Mouse (Mus musculus) hindbrain, postnatal 0 days (tissue): ENCODE data around the gene Psma6. TPM values are rescaled to one million over a fixed set of nuclear protein-coding genes. Genes with fewer than 3 reads are reported as not detected.

ENCODE experiments used
- ATAC-seq: fragments of 200-750 bp; cut with Nextera tagmentation; 2 replicates; pipeline ENCODE4 v1.8.0; 2017; ENCODE audit warnings: mild to moderate bottlenecking, moderate TSS enrichment, moderate library complexity
- DNase-seq: peaks from one replicate; pipeline ENCODE4 v3.0.0-alpha.2; 2015; ENCODE audit warnings: low spot score
- H3K27ac ChIP-seq: fragments of 300-500 bp; sonication (generic); 2 replicates; pipeline ENCODE4 v1.5.1; 2014; ENCODE audit warnings: mild to moderate bottlenecking
- H3K27me3 ChIP-seq: fragments of 300-500 bp; sonication (generic); 2 replicates; pipeline ENCODE4 v1.6.1; 2014; ENCODE audit warnings: low read length, mixed read lengths; ENCODE audit not compliant: insufficient read depth
- H3K36me3 ChIP-seq: fragments of 300-500 bp; sonication (generic); 2 replicates; pipeline ENCODE4 v1.6.1; 2014; ENCODE audit warnings: low read length, mixed read lengths; ENCODE audit not compliant: insufficient read depth
- H3K4me1 ChIP-seq: fragments of 300-500 bp; sonication (generic); 2 replicates; pipeline ENCODE4 v1.6.1; 2014; ENCODE audit warnings: antibody characterized with exemption, low read length, mixed read lengths; ENCODE audit not compliant: insufficient read depth
- H3K4me2 ChIP-seq: fragments of 300-500 bp; sonication (generic); 2 replicates; pipeline ENCODE4 v1.6.1; 2014; ENCODE audit warnings: low read depth, mild to moderate bottlenecking, low read length, moderate library complexity, mixed read lengths
- H3K4me3 ChIP-seq: fragments of 300-500 bp; sonication (generic); 2 replicates; pipeline ENCODE4 v1.5.1; 2014; ENCODE audit warnings: low read length
- H3K9ac ChIP-seq: fragments of 300-500 bp; sonication (generic); replicated peaks from 2 replicates; pipeline ENCODE4 v1.6.1; 2014; ENCODE audit warnings: mild to moderate bottlenecking, low read length, moderate library complexity, mixed read lengths
- H3K9me3 ChIP-seq: fragments of 300-500 bp; sonication (generic); 2 replicates; pipeline ENCODE4 v1.6.1; 2016; ENCODE audit warnings: low read length, mixed read lengths
- CTCF ChIP-seq: IDR thresholded peaks from 2 replicates; pipeline ENCODE4 v1.5.1; 2016; ENCODE audit warnings: antibody characterized with exemption, control low read depth, low read depth
- WGBS: fragments of 180-500 bp; shearing (Covaris S2); extraction: QIAGEN DNeasy Blood & Tissue Kit; methylation state at CpG from one replicate; pipeline ENCODE4 v1.1.7; 2014; 5-methylcytosine and 5-hydroxymethylcytosine counted together
- polyA plus RNA-seq: library from polyadenylated mRNA; unstranded; fragments of >200 nt; fragmentation: Nextera tagmentation; extraction: Ambion mirVana; gene quantifications from 2 replicates; pipeline ENCODE4 v1.2.1, GENCODE M21; 2015
- total RNA-seq: library from RNA; depleted of rRNA; stranded (reverse); fragments of >200 nt; gene quantifications from 2 replicates; pipeline ENCODE4 v1.2.3, GENCODE M21; 2014

Gene Psma6
- total and polyA plus RNA-seq, 2 experiments from 2014 or later, result 91.7 to 446 TPM

DNA sequence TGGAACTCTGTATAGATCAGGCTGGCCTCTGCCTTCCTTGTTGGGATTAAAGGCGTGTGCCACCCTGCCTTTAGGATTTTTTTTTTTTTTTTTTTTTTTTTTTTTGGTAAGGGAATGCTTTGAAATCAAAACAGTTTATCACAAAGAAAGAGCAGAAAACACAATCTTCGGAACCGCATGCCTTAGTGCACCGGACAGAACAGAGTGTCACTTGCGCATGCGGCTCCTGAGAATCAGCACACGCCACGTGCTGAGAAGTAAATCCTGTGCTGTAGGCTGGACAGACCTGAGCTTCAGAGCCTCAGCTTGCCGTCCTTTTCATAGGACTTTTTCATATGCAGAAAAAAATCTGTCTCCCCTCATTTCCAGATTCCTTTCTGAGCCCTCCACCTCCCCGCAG lies 54.0 kb downstream of the Psma6 start:
- peak overlapping the region; percentile 51; the same call in 1 of the 2 replicates for H3K27ac ChIP-seq
- peaks cover 9% of the 10 kb centered on the region for H3K4me1 ChIP-seq

DNA sequence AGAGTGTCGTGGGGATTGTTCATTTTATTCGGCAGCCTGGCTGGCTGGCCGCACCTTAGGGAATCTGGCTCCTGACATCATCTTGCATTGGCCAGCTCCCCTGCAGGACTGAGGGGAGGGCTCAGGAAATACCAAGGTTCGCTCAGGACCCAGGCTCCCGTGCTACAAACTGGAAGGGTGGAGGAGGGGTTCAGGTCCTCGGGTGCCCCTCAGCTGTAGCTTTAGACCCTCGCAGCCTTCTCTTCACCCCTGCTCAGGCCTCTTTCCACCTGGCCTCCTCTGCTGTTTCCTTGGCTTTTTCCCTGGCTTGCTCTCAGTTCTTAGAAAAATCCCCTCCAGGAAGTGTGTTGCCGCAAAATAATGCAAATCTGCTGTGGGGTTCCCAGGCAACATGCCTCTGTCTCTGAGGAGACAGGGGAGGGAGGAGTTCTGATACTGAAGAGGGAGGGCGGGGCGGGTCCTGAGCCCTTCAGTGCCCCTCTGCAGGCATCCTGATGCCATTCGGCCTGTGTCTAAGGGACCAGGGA lies 54.7 kb downstream of the Psma6 start:
- Histone ChIP-seq H3K4me1 (peaks cover 13% of the 10 kb centered on the region), H3K4me3 (no peak overlapping the region), H3K27ac (peak overlapping the region; percentile 51; the same call in 1 of the 2 replicates), H3K4me2 (peak overlapping the region; percentile 40; the same call in 1 of the 2 replicates), H3K9ac (peak overlapping the region; percentile 37), H3K36me3 (no peaks in the 10 kb centered on the region), H3K27me3 (no peaks in the 10 kb centered on the region), H3K9me3 (no peaks in the 10 kb centered on the region)
- ATAC-seq (peak; percentile 66; the same call in 1 of the 2 replicates), DNase-seq (peak; percentile 61)
- TF ChIP-seq CTCF, result no peak
- 5% methylated on average over 11 of the region's 11 CpGs for WGBS

More for the DNA sequence above, 54.0 kb downstream of the Psma6 start:
- 63% methylated on average over 10 of the region's 10 CpGs for WGBS
- no peaks in the 10 kb centered on the region for H3K36me3 ChIP-seq
- no peaks in the 10 kb centered on the region for H3K9me3 ChIP-seq
- DNase-seq, result no peak
- no peak for TF ChIP-seq CTCF
- H3K4me2 ChIP-seq, result peak overlapping the region; percentile 40; the same call in 1 of the 2 replicates
- H3K4me3 ChIP-seq, result no peak overlapping the region
- no peak for ATAC-seq
- H3K27me3 ChIP-seq, result no peaks in the 10 kb centered on the region
- peak overlapping the region; percentile 37 for H3K9ac ChIP-seq

DNA sequence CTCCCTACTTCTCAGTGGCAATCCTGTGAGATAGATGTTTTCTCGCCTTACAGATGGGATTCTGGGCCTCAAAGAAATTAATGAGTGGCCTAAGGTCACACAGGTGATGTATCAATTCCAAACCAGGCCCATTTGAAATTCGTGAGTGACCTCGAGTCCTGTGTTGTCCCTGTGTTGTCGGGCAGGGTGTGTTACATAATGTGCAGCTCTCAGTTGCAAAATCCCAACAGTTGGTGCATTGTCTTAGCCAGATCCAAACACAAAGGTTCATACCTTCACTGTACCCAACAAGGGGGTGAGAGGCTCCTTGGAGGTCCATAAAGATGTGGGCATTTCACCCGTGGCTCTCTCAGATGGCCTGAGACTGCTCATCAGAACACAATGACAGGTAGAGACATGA lies 56.4 kb downstream of the Psma6 start:
- Histone ChIP-seq H3K36me3 (no peaks in the 10 kb centered on the region), H3K4me1 (peaks cover 16% of the 10 kb centered on the region), H3K27me3 (no peaks in the 10 kb centered on the region), H3K4me2 (no peak overlapping the region), H3K4me3 (no peak overlapping the region), H3K9me3 (no peaks in the 10 kb centered on the region), H3K27ac (no peak overlapping the region), H3K9ac (no peak overlapping the region)
- ATAC-seq (no peak), DNase-seq (no peak)
- TF ChIP-seq CTCF, result no peak
- 78% methylated on average over 5 of the region's 5 CpGs for WGBS

DNA sequence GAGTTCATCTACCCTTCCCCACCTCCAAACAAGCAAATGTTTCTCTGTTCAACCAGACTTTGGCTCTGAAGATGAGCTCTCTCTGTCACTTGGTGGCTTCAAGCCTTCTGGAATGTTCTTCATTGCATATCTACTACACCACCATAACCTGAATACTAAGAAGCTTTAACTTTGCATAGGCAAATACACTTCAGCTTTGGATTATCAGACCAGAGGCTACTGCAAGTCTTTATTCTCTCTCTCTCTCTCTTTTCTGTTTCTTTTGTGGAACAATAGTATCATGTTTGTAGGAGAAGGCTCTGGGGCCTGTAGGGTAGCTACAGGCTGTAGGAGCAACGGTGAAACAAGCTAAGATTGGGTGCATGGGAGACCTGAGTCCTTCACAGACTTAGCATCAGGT lies 58.2 kb downstream of the Psma6 start:
- Histone ChIP-seq H3K4me1 (peaks cover 30% of the 10 kb centered on the region), H3K9ac (no peak overlapping the region), H3K27me3 (no peaks in the 10 kb centered on the region), H3K4me2 (no peak overlapping the region), H3K9me3 (no peaks in the 10 kb centered on the region), H3K36me3 (no peaks in the 10 kb centered on the region), H3K4me3 (no peak overlapping the region), H3K27ac (no peak overlapping the region)
- no peak for DNase-seq
- no peak for TF ChIP-seq CTCF
- ATAC-seq, result no peak
- 88% methylated on average over 1 of the region's 1 CpGs for WGBS

DNA sequence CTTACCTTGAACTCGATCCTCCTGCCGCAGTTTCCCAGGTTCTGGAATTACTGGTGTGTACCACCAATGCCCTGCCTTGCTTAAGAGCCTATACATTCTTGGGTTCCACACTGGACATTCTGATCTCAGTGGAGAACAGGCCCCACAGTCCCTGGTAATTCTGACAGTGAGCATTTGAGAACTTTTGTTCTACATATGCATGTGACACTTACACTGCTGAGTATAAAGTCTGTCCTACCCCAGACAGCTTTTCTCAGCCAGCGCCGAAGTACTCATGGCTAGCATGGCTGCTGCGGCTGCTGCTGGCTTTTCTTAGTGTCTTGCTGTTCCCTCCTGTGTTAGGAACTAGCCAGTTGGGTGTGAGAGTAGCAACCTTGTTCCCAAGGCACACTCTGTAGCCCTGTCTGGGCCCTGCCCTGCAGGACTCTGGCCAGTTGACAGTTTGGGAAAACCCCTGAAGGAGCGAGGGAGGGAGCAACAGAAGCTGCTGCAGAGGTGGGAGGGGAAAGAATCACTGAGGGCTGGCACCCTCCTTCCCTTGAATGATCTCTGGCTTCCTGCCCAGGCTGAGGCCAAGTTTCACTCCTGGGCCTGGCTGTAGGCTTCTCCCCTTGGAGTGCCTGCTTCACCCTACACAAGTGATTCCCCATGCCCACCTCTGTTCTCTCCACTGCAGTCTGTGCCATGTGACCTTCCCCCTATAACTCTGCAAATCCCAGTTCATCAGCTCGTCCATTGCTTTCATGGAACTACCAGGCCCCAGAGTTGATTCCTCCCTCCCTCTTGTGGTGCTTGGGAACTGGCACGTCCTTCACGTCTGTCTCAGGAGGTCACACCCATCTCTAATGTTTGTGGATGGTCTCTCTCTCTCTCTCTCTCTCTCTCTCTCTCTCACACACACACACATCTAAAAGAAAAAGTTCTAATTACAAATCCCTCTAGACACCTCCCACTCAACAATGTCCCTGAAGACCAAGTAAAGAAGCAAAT lies 59.1 kb downstream of the Psma6 start:
- no peaks in the 10 kb centered on the region for H3K9me3 ChIP-seq
- H3K27me3 ChIP-seq, result no peaks in the 10 kb centered on the region
- TF ChIP-seq CTCF, result no peak
- H3K36me3 ChIP-seq, result no peaks in the 10 kb centered on the region
- peak; percentile 84 for DNase-seq
- no peak overlapping the region for H3K4me3 ChIP-seq
- H3K4me2 ChIP-seq, result no peak overlapping the region
- WGBS, result 48% methylated on average over 9 of the region's 9 CpGs
- peak; percentile 41 for ATAC-seq
- H3K4me1 ChIP-seq, result peaks cover 30% of the 10 kb centered on the region
- H3K27ac ChIP-seq, result peak overlapping the region; percentile 60
- H3K9ac ChIP-seq, result no peak overlapping the region

DNA sequence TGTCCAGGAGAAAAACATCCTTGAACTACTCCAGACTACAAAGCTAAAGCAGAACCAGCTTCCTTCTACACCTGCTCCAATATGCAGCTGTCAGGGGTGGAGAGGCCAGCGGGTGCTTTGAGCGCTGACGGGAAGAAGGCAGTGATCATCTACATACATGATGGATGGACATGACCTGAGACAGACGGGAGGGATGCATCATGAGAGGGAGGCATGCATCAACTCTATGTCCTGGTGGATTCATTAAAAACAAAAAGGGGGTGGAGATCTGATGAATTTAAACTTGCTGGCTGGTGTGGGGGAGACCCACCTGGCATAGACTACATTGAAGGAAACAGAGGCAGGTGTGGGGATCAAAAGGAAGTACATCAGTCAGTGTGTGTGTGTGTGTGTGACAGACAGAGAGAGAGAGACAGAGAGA lies 60.0 kb downstream of the Psma6 start:
- 70% methylated on average over 4 of the region's 4 CpGs for WGBS
- Histone ChIP-seq H3K36me3 (no peaks in the 10 kb centered on the region), H3K9me3 (no peaks in the 10 kb centered on the region), H3K9ac (no peak overlapping the region), H3K4me2 (no peak overlapping the region), H3K4me1 (peaks cover 25% of the 10 kb centered on the region), H3K27me3 (no peaks in the 10 kb centered on the region), H3K4me3 (no peak overlapping the region), H3K27ac (no peak overlapping the region)
- DNase-seq, result no peak
- ATAC-seq, result no peak
- no peak for TF ChIP-seq CTCF
